Mouse (Mus musculus) heart, embryonic 10.5 days (tissue): ENCODE data around the gene 1700016C15Rik. TPM values are rescaled to one million over a fixed set of nuclear protein-coding genes. Genes with fewer than 3 reads are reported as not detected.

ENCODE experiments used
- DNase-seq: peaks from one replicate; pipeline ENCODE4 v3.0.0-alpha.2; 2017; ENCODE audit warnings: low spot score
- H3K27ac ChIP-seq: fragments of 300-500 bp; sonication (generic); 2 replicates; pipeline ENCODE4 v1.5.1; 2016; ENCODE audit warnings: mild to moderate bottlenecking
- H3K27me3 ChIP-seq: fragments of 300-500 bp; sonication (generic); 2 replicates; pipeline ENCODE4 v1.6.1; 2016; ENCODE audit warnings: mild to moderate bottlenecking; ENCODE audit not compliant: poor library complexity, insufficient read depth, severe bottlenecking
- H3K36me3 ChIP-seq: fragments of 300-500 bp; sonication (generic); 2 replicates; pipeline ENCODE4 v1.6.1; 2016; ENCODE audit warnings: mild to moderate bottlenecking, moderate library complexity
- H3K4me1 ChIP-seq: fragments of 300-500 bp; sonication (generic); 2 replicates; pipeline ENCODE4 v1.6.1; 2016; ENCODE audit warnings: mild to moderate bottlenecking
- H3K4me3 ChIP-seq: fragments of 300-500 bp; sonication (generic); 2 replicates; pipeline ENCODE4 v1.5.1; 2016; ENCODE audit warnings: mild to moderate bottlenecking, moderate library complexity
- H3K9me3 ChIP-seq: fragments of 300-500 bp; sonication (generic); 2 replicates; pipeline ENCODE4 v1.6.1; 2016; ENCODE audit warnings: mild to moderate bottlenecking, moderate library complexity
- WGBS: fragments of 180-500 bp; shearing (Covaris S2); methylation state at CpG from one replicate; pipeline ENCODE4 v1.1.7; 2016; 5-methylcytosine and 5-hydroxymethylcytosine counted together
- polyA plus RNA-seq: library from polyadenylated mRNA; unstranded; fragments of >200 nt; fragmentation: Nextera tagmentation; extraction: Ambion mirVana; gene quantifications from 2 replicates; pipeline ENCODE4 v1.2.1, GENCODE M21; 2016

The 1700016C15Rik gene
- not detected in 2 replicates for polyA plus RNA-seq

GRCm38 (mm10) chr1:177729043-177730024 lies at the start of gene 1700016C15Rik:
Gene 1700016C15Rik (plus strand): TSS chr1:177729814.
- no peak within 1 kb of the TSS for H3K4me3 ChIP-seq
- no peaks in the 10 kb centered on the region for H3K27me3 ChIP-seq
- no peak for DNase-seq
- H3K36me3 ChIP-seq: no peaks in the 10 kb centered on the region
- peaks cover 5% of the 10 kb centered on the region; the same call in 1 of the 2 replicates for H3K9me3 ChIP-seq
- peak within 1 kb of the TSS; percentile 11; the same call in 1 of the 2 replicates for H3K27ac ChIP-seq
- 69% methylated on average over 11 of the region's 11 CpGs for WGBS
- 0 out of 2 replicates have a peak, but pooled peaks cover 3% of the 10 kb centered on the region for H3K4me1 ChIP-seq

DNA sequence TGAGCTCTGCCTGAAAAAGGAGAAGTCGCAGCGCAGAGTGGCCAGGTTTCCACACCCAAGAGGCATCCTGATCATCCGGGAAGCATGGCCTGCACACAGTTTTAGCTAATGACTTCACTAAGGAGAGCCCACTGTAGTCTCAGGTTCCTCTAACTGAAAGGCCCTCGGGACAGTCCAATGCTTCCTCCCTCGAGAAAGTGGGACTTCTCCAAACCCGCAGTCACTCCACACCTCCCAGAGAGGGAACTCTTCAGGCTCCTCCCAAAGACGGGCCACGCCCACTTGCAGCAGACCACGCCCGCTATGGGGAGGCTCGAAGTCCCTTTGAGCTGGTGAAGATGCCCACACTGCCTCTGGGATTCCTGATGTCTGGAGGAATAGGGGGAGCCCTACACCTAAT lies 48.4 kb upstream of the 1700016C15Rik start:
- Histone ChIP-seq H3K4me1 (no peaks in the 10 kb centered on the region), H3K9me3 (no peaks in the 10 kb centered on the region), H3K27ac (no peak overlapping the region), H3K27me3 (no peaks in the 10 kb centered on the region), H3K4me3 (no peak overlapping the region), H3K36me3 (no peaks in the 10 kb centered on the region)
- DNase-seq: no peak
- 70% methylated on average over 11 of the region's 11 CpGs for WGBS

DNA sequence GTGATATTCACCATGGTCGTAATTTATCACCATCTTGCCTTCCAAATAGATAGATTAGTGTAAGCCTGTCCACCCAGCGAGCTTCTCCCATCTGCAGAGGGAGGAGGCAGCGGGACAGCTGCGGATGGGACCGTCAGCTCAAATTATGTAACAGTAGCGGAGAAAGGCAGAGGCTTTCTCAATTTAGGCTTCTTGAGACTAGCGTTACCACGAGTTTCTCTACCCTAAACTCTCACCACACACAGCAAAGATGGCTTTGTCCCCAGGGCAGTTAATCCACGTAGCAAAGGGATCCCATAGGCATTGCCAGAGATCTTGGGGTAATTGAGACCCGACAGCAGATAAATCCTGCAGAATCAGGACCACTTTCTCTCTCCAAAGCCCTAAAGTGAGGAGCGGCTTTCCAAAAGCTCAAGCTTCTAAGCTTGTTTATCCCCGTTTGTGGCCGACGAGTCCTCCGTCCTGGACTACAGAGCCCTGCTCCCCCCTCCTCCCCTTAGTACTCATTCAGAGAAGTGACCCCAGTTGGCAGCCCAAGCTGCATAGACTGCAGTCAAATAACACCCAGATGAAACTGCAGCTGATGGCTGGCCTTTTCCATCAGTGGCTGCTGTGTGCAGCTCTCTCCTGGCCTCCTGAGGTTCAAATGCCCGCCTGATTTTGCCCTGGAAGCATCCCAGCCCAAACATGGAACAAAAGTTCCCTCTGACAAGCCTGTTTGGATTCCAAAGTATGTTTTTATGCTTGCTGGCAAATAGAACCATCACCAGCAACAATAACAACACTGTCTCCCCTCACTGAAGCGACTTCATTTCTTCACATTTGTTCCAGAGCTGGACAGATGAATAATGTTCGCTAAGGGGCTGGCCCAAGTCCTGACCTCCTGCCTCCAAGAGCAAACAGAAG lies 45.4 kb upstream of the 1700016C15Rik start:
- H3K27ac ChIP-seq: no peak overlapping the region
- DNase-seq: no peak
- WGBS: 64% methylated on average over 18 of the region's 18 CpGs
- no peaks in the 10 kb centered on the region for H3K36me3 ChIP-seq
- H3K9me3 ChIP-seq: no peaks in the 10 kb centered on the region
- no peak overlapping the region for H3K4me3 ChIP-seq
- no peaks in the 10 kb centered on the region for H3K4me1 ChIP-seq
- no peaks in the 10 kb centered on the region for H3K27me3 ChIP-seq

GRCm38 (mm10) chr1:177684901-177685300 lies 44.7 kb upstream of the 1700016C15Rik start:
- Histone ChIP-seq H3K36me3 (no peaks in the 10 kb centered on the region), H3K27me3 (no peaks in the 10 kb centered on the region), H3K4me3 (no peak overlapping the region), H3K9me3 (no peaks in the 10 kb centered on the region), H3K4me1 (no peaks in the 10 kb centered on the region), H3K27ac (no peak overlapping the region)
- 19% methylated on average over 3 of the region's 3 CpGs for WGBS
- DNase-seq: no peak

DNA sequence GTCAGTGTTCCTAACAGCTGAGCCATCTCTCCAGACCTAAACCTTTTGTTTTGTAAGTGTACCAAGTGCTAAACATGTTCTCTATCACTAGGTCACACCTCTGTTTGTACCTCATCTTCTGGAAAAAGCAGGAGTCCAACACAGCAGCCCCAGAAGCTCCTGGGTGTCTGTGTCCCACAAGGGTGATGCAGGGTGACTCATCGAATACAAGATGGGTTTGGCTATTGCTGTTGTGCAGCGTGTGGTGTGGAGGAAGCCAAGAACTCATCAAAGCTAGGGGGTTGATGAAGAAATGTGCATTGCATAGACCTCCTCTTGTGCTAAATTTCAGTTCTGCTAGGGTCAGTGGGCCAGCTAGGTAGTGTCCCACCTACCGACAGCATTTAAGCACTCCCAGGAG lies 43.5 kb upstream of the 1700016C15Rik start:
- H3K4me3 ChIP-seq: no peak overlapping the region
- no peaks in the 10 kb centered on the region for H3K9me3 ChIP-seq
- DNase-seq: no peak
- H3K27ac ChIP-seq: no peak overlapping the region
- no peaks in the 10 kb centered on the region for H3K4me1 ChIP-seq
- no peaks in the 10 kb centered on the region for H3K36me3 ChIP-seq
- H3K27me3 ChIP-seq: no peaks in the 10 kb centered on the region
- 59% methylated on average over 3 of the region's 3 CpGs for WGBS

- WGBS: 85% methylated on average over 5 of the region's 5 CpGs
- DNase-seq: no peak
- Histone ChIP-seq H3K4me1 (no peaks in the 10 kb centered on the region), H3K4me3 (no peak overlapping the region), H3K36me3 (no peaks in the 10 kb centered on the region), H3K27ac (no peak overlapping the region), H3K9me3 (no peaks in the 10 kb centered on the region), H3K27me3 (no peaks in the 10 kb centered on the region)
These were observed 42.6 kb upstream of the 1700016C15Rik start for GRCm38 (mm10) chr1:177686982-177687381.

DNA sequence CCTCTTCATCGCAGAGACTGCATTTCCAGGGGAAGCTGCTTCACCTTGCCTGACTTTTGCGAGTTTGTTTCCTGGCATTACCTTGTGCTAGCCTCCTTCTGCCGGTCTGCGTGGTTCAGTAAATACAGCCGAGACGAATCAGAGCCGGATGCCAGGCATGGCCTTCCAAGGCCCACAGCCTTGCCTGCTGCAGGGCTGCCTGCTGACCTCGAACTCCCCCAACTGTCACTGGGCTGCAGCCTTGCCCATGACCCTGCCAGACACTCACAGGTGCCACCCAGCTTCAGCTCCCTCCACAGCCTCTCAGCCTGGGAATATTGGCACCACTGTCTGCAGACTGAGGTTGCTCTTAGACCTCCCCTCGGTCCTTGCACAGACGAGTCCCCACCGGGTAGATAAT lies 37.1 kb upstream of the 1700016C15Rik start:
- Histone ChIP-seq H3K9me3 (no peaks in the 10 kb centered on the region), H3K4me3 (no peak overlapping the region), H3K27me3 (peaks cover 7% of the 10 kb centered on the region), H3K27ac (no peak overlapping the region), H3K4me1 (peaks cover 10% of the 10 kb centered on the region), H3K36me3 (no peaks in the 10 kb centered on the region)
- WGBS: 66% methylated on average over 11 of the region's 11 CpGs
- DNase-seq: no peak

DNA sequence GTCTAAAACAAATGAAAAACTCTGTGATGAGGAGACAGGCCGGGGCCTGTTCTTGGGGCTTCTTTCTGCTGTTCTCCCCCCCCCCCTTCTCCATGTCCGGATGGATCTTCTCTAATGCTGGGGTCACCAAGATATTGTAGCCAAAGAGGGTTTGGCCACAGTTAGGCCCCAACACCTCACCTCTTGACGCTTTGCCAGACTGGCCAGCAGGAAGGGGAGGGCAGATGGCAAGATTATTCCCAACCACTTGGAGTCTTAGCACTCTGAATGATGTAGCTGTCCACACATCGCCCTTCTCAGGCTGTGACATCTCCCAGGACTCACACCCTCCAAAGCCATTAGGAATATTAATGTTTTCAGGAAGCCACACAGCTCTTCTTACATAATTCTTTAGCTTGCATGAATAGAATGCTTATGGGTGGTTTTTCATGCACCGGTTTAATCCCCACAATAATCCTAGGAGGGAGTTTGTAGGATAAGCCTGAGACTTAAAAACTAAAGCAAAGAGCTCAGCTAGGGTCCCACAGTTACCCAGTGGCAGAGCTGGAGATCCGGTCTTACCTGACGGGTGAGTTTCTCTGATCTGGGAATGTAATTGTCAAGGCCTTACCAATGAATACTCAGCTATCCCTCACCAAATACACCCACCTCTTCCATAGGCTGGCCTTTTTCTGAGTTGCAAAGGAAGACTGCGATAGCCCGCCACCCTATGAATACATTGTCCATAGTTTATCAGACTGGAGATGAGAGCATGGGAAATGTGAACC lies 35.9 kb upstream of the 1700016C15Rik start:
- H3K27me3 ChIP-seq: peaks cover 7% of the 10 kb centered on the region
- peaks cover 10% of the 10 kb centered on the region for H3K4me1 ChIP-seq
- H3K27ac ChIP-seq: no peak overlapping the region
- no peaks in the 10 kb centered on the region for H3K36me3 ChIP-seq
- no peak for DNase-seq
- no peak overlapping the region for H3K4me3 ChIP-seq
- H3K9me3 ChIP-seq: no peaks in the 10 kb centered on the region
- 65% methylated on average over 9 of the region's 9 CpGs for WGBS

GRCm38 (mm10) chr1:177700560-177700959 lies 29.1 kb upstream of the 1700016C15Rik start:
- DNase-seq: no peak
- 74% methylated on average over 8 of the region's 8 CpGs for WGBS
- Histone ChIP-seq H3K9me3 (no peaks in the 10 kb centered on the region), H3K27me3 (peaks cover 7% of the 10 kb centered on the region; the same call in 1 of the 2 replicates), H3K36me3 (no peaks in the 10 kb centered on the region), H3K4me3 (no peak overlapping the region), H3K4me1 (no peaks in the 10 kb centered on the region), H3K27ac (no peak overlapping the region)

DNA sequence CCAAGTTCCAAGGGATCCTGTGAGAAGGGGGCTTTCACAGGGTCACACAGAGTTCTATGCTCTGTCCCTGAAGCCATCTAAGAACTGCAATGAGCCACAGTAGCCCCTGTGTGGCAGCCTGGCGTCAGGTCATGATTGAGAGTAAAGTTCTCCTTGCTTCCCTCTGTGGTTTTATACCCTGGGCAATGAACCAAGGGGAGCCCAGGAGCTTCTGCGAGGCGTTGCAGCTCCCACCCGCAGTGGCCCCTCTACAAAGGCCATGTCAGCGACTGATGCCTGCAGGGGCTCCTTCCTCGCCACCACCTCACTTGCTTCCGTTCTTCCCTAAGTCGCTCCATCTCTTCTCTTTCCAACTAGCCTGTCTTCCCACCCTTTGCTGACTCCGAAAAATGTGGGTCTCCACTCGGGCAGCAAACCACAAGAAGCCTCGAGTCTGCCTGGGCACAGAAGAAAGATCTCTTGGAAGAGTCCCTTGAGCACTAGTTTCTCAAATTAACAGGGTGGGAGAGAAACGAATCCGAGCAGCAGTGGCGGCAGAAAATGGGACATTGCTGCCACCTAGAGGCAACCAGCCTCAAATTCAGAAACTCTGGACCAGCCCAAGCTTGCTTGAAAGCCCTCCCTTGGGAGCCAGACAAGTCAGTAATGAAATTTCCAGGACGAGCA lies 27.0 kb upstream of the 1700016C15Rik start:
- Histone ChIP-seq H3K4me3 (peak overlapping the region; percentile 66), H3K36me3 (no peaks in the 10 kb centered on the region), H3K4me1 (no peaks in the 10 kb centered on the region), H3K27me3 (peaks cover 4% of the 10 kb centered on the region; the same call in 1 of the 2 replicates), H3K27ac (peak overlapping the region; percentile 72; the same call in 1 of the 2 replicates), H3K9me3 (no peaks in the 10 kb centered on the region)
- WGBS: under 1% methylated on average over 15 of the region's 15 CpGs
- DNase-seq: peak; percentile 86

DNA sequence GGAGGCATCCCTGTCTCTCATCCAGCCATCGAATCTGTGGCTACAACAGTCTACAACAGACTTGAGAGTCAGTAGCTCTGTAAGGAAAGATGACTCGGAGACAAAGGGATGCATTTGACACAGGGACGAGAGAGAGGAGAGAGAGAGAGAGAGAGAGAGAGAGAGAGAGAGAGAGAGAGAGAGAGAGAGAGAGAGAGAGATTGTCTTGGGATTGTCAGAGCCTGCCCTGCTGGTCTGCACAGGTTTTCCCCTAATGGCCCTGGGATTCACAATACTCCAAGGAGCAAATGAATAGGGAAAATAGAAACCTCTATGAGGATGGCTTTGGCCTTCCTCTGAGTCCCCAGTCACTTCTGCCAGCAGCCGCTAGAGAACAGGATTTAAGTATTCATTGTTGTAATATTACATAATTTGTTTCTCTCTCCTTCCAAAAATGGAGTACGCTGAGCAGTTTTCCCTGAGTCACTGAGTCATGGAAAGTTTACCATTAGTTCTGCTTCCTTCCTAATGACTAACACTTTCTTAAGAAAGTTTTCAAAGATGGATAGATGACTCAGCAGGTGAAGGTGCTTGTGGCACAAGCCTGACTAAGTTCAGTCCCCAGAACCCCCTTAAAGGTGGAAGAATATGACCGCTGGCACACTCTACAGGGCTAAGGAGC lies 26.3 kb upstream of the 1700016C15Rik start:
- H3K4me3 ChIP-seq: peak overlapping the region; percentile 66
- WGBS: 48% methylated on average over 6 of the region's 6 CpGs
- DNase-seq: no peak
- no peaks in the 10 kb centered on the region for H3K36me3 ChIP-seq
- no peak overlapping the region for H3K27ac ChIP-seq
- H3K4me1 ChIP-seq: 0 out of 2 replicates have a peak, but pooled peaks cover under 1% of the 10 kb centered on the region
- H3K9me3 ChIP-seq: no peaks in the 10 kb centered on the region
- H3K27me3 ChIP-seq: peaks cover 4% of the 10 kb centered on the region; the same call in 1 of the 2 replicates
